Mouse (Mus musculus): Measurements from ENCODE around the gene Zfp865. TPM values are rescaled to one million over a fixed set of nuclear protein-coding genes. Genes with fewer than 3 reads are reported as not detected.
A peak's percentile ranks its signal among the peaks of the same experiment; 100 is the strongest.

The Zfp865 gene
- polyA plus RNA-seq, 1 experiment, result 37.3 TPM

GRCm38 (mm10) chr7:5059421-5059820 is 39.2 kb downstream of the Zfp865 start:
- H3K4me1 ChIP-seq (ENCODE audit: control insufficient read depth, insufficient read depth, insufficient read length, low read length), result peaks cover 9% of the 10 kb centered on the region
- WGBS, result 92% methylated on average over 12 of the region's 12 CpGs
- H3K36me3 ChIP-seq (ENCODE audit: control insufficient read depth, insufficient read depth, low read length), result no peaks in the 10 kb centered on the region
- peaks cover 26% of the 10 kb centered on the region for H3K27me3 ChIP-seq (ENCODE audit: control insufficient read depth, insufficient read depth, low read length)
- TF ChIP-seq POLR2A (IDR thresholded peaks at IDR 0.05; ENCODE audit: low read depth, low read length) (no peak), CTCF (IDR thresholded peaks at IDR 0.05; ENCODE audit: extremely low read depth, insufficient read length, insufficient replicate concordance, low read depth, low read length) (no peak)
- no peak overlapping the region for H3K4me3 ChIP-seq (ENCODE audit: low read depth, low read length)
- H3K27ac ChIP-seq (ENCODE audit: insufficient read depth, low read depth, low read length), result no peak overlapping the region

DNA sequence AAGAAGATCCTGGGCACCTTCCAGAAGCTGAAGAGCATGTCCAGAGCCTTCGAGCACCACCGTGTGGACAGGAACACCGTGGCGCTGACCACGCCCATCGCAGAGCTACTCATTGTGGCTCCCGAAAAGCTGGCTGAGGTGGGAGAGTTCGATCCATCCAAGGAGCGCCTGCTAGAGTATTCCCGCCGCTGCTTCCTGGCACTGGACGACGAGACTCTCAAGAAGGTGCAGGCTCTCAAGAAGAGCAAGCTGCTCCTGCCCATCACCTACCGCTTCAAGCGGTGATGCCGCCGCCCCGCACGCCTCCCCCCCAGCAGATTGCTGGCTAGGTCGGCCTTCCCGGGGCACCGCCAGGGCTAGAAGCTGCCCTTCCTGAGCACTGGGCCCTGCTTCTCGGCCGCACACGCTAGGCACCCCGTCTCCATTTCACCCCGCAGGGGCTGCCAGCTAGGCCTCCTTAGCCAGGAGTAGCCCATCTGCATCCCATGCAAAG is 40.1 kb downstream of the Zfp865 start:
- under 1% methylated on average over 27 of the region's 27 CpGs for WGBS
- Histone ChIP-seq H3K36me3 (ENCODE audit: control insufficient read depth, insufficient read depth, low read length) (no peaks in the 10 kb centered on the region), H3K4me3 (ENCODE audit: low read depth, low read length) (peak overlapping the region; percentile 90), H3K27ac (ENCODE audit: insufficient read depth, low read depth, low read length) (peak overlapping the region; percentile 87; the same call in 1 of the 2 replicates), H3K4me1 (ENCODE audit: control insufficient read depth, insufficient read depth, insufficient read length, low read length) (peaks cover 9% of the 10 kb centered on the region), H3K27me3 (ENCODE audit: control insufficient read depth, insufficient read depth, low read length) (peaks cover 19% of the 10 kb centered on the region)
- TF ChIP-seq POLR2A (IDR thresholded peaks at IDR 0.05; ENCODE audit: low read depth, low read length), result no peak
- TF ChIP-seq CTCF (IDR thresholded peaks at IDR 0.05; ENCODE audit: extremely low read depth, insufficient read length, insufficient replicate concordance, low read depth, low read length), result peak; percentile 72

DNA sequence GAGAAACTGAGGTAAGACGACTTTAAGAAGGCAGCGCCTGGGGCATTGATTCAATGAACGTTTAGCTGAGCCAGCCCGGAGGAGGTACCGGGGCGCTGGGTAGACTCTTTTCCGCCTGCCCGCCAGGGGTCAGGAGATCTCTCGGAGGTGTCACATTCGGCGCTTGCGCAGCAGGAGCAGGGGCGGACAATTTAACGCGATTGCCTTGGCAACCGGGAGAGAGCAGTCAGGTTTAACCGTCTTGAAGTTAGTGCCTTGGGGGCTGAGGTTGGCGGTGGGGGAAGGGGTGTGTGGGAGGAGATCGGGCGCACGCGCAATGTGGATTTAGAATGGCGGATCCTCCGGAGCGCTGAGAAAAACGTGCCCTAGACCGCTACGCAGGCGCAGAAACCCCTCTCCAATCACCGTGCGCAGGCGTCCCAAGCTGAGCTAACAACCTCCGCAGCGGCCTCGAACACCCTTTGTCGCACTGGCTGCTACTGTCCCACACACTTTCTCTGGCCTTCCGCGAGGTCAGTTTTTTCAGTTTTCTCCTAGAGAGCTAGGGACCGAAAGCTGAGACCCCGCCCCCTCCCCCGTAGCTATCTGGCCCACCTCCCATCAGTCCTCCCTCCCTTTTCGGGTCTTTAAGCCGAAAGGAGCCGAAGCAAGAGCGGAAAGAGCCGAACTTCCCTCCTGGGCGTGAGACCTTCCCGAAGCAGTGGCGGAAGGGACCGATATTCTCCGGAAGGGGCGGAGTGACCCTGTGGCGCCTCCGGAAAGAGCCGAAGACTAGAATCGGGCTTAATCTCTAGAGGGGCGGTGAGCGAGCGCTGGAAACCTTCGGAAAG is 41.0 kb downstream of the Zfp865 start:
- H3K27ac ChIP-seq (ENCODE audit: insufficient read depth, low read depth, low read length), result peak overlapping the region; percentile 100
- TF ChIP-seq POLR2A (IDR thresholded peaks at IDR 0.05; ENCODE audit: low read depth, low read length) (no peak; the same call in 1 of the 2 replicates), CTCF (IDR thresholded peaks at IDR 0.05; ENCODE audit: extremely low read depth, insufficient read length, insufficient replicate concordance, low read depth, low read length) (peak; percentile 68; the same call in 1 of the 2 replicates)
- under 1% methylated on average over 60 of the region's 60 CpGs for WGBS
- peaks cover 9% of the 10 kb centered on the region for H3K4me1 ChIP-seq (ENCODE audit: control insufficient read depth, insufficient read depth, insufficient read length, low read length)
- H3K36me3 ChIP-seq (ENCODE audit: control insufficient read depth, insufficient read depth, low read length), result peaks cover 3% of the 10 kb centered on the region; the same call in 1 of the 2 replicates
- peak overlapping the region; percentile 90 for H3K4me3 ChIP-seq (ENCODE audit: low read depth, low read length)
- H3K27me3 ChIP-seq (ENCODE audit: control insufficient read depth, insufficient read depth, low read length), result peaks cover 13% of the 10 kb centered on the region

GRCm38 (mm10) chr7:5061774-5062359 is 41.7 kb downstream of the Zfp865 start, which contains the start of gene U2af2:
U2af2 (plus strand) TSS chr7:5062143.
- under 1% methylated on average over 63 of the region's 65 CpGs for WGBS
- TF ChIP-seq CTCF (IDR thresholded peaks at IDR 0.05; ENCODE audit: extremely low read depth, insufficient read length, insufficient replicate concordance, low read depth, low read length), result 0 out of 2 replicates have a peak, but pooled peaks have one; percentile 7
- peak; percentile 64; the same call in 1 of the 2 replicates for TF ChIP-seq POLR2A (IDR thresholded peaks at IDR 0.05; ENCODE audit: low read depth, low read length)
- Histone ChIP-seq H3K4me1 (ENCODE audit: control insufficient read depth, insufficient read depth, insufficient read length, low read length) (peaks cover 9% of the 10 kb centered on the region), H3K27ac (ENCODE audit: insufficient read depth, low read depth, low read length) (peak within 1 kb of the TSS; percentile 100), H3K4me3 (ENCODE audit: low read depth, low read length) (peak within 1 kb of the TSS; percentile 90), H3K36me3 (ENCODE audit: control insufficient read depth, insufficient read depth, low read length) (peaks cover 8% of the 10 kb centered on the region), H3K27me3 (ENCODE audit: control insufficient read depth, insufficient read depth, low read length) (peaks cover 6% of the 10 kb centered on the region)

DNA sequence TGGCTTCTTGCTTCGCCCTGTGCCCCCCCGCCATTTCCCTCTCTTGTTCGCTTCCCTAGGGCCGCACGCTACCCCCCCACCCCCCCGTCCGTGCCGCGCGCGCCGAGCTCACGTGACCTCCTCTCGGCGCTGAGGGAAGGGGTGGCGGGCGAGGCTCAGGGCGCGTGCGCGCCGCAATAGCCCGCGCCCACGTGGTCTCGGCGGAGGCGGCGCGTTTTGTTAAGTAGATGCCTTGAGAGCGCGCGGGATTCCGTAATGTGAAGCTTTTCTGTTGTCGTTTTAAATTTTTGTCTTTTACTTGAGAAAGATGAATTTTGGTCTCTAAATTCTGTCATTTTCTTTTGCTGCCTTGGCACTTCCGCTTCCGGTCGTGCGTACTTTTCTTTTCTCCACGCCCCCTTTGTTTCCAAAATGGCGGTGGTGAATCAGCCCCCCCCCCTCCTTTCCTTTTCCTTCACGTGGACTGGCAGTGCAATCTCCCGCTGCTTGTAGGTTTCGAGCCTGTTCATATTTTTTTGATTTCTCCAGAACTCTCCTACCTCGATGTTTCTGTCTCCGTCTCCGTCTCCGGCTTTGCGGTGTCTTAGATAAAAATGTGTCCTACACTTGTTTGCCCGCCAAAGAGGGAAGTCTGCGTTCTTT is 42.3 kb downstream of the Zfp865 start:
- H3K36me3 ChIP-seq (ENCODE audit: control insufficient read depth, insufficient read depth, low read length), result peaks cover 14% of the 10 kb centered on the region
- peak overlapping the region; percentile 90 for H3K4me3 ChIP-seq (ENCODE audit: low read depth, low read length)
- peaks cover 10% of the 10 kb centered on the region for H3K4me1 ChIP-seq (ENCODE audit: control insufficient read depth, insufficient read depth, insufficient read length, low read length)
- peak overlapping the region; percentile 77 for H3K27ac ChIP-seq (ENCODE audit: insufficient read depth, low read depth, low read length)
- TF ChIP-seq CTCF (IDR thresholded peaks at IDR 0.05; ENCODE audit: extremely low read depth, insufficient read length, insufficient replicate concordance, low read depth, low read length) (no peak), POLR2A (IDR thresholded peaks at IDR 0.05; ENCODE audit: low read depth, low read length) (no peak)
- WGBS, result under 1% methylated on average over 50 of the region's 51 CpGs
- peaks cover 3% of the 10 kb centered on the region; the same call in 1 of the 2 replicates for H3K27me3 ChIP-seq (ENCODE audit: control insufficient read depth, insufficient read depth, low read length)

- no peak for TF ChIP-seq POLR2A (IDR thresholded peaks at IDR 0.05; ENCODE audit: low read depth, low read length)
- TF ChIP-seq CTCF (IDR thresholded peaks at IDR 0.05; ENCODE audit: extremely low read depth, insufficient read length, insufficient replicate concordance, low read depth, low read length), result no peak
- Histone ChIP-seq H3K4me3 (ENCODE audit: low read depth, low read length) (no peak overlapping the region), H3K27ac (ENCODE audit: insufficient read depth, low read depth, low read length) (no peak overlapping the region), H3K4me1 (ENCODE audit: control insufficient read depth, insufficient read depth, insufficient read length, low read length) (peaks cover 10% of the 10 kb centered on the region), H3K36me3 (ENCODE audit: control insufficient read depth, insufficient read depth, low read length) (peaks cover 38% of the 10 kb centered on the region), H3K27me3 (ENCODE audit: control insufficient read depth, insufficient read depth, low read length) (no peaks in the 10 kb centered on the region)
- WGBS, result 78% methylated on average over 6 of the region's 6 CpGs
Observed at GRCm38 (mm10) chr7:5064886-5065285, 44.7 kb downstream of the Zfp865 start.
